Mouse (Mus musculus) heart, embryonic 15.5 days (tissue): ENCODE measurements around the gene Syk. TPM values are rescaled to one million over a fixed set of nuclear protein-coding genes. Genes with fewer than 3 reads are reported as not detected.

Source experiments
- ATAC-seq: fragments of 200-750 bp; cut with Nextera tagmentation; replicated peaks from 2 replicates; pipeline ENCODE4 v1.8.0; 2017; ENCODE audit warnings: low read depth, moderate TSS enrichment; ENCODE audit not compliant: insufficient number of reproducible peaks, insufficient read depth, low FRiP score
- H3K27ac ChIP-seq: fragments of 300-500 bp; sonication (generic); 2 replicates; pipeline ENCODE4 v1.5.1; 2015; ENCODE audit warnings: mild to moderate bottlenecking, inconsistent platforms
- H3K27me3 ChIP-seq: fragments of 300-500 bp; sonication (generic); 2 replicates; pipeline ENCODE4 v1.6.1; 2015; ENCODE audit warnings: inconsistent platforms
- H3K36me3 ChIP-seq: fragments of 300-500 bp; sonication (generic); 2 replicates; pipeline ENCODE4 v1.6.1; 2015; ENCODE audit warnings: mild to moderate bottlenecking, inconsistent platforms
- H3K4me1 ChIP-seq: fragments of 300-500 bp; sonication (generic); replicated peaks from 2 replicates; pipeline ENCODE4 v1.6.1; 2015; ENCODE audit warnings: inconsistent platforms
- H3K4me2 ChIP-seq: fragments of 300-500 bp; sonication (generic); 2 replicates; pipeline ENCODE4 v1.6.1; 2015; ENCODE audit warnings: inconsistent platforms, mild to moderate bottlenecking, moderate library complexity
- H3K4me3 ChIP-seq: fragments of 300-500 bp; sonication (generic); 2 replicates; pipeline ENCODE4 v1.5.1; 2015; ENCODE audit warnings: mild to moderate bottlenecking, inconsistent platforms
- H3K9ac ChIP-seq: fragments of 300-500 bp; sonication (generic); 2 replicates; pipeline ENCODE4 v1.6.1; 2015; ENCODE audit warnings: mild to moderate bottlenecking, inconsistent platforms
- H3K9me3 ChIP-seq: fragments of 300-500 bp; sonication (generic); replicated peaks from 2 replicates; pipeline ENCODE4 v1.6.1; 2016; ENCODE audit warnings: inconsistent platforms
- WGBS: fragments of 180-500 bp; shearing (Covaris S2); methylation state at CpG from one replicate; pipeline ENCODE4 v1.1.7; 2015; ENCODE audit warnings: mixed read lengths; 5-methylcytosine and 5-hydroxymethylcytosine counted together
- polyA plus RNA-seq: library from polyadenylated mRNA; unstranded; fragments of >200 nt; fragmentation: Nextera tagmentation; extraction: Ambion mirVana; gene quantifications from 2 replicates; pipeline ENCODE4 v1.2.1, GENCODE M21; 2015

Syk gene
- polyA plus RNA-seq, 1 experiment from 2014 or later, result 6.8 TPM

GRCm38 (mm10) chr13:52582506-52582877 is 481 bp upstream of the Syk start:
- Histone ChIP-seq H3K4me1 (peaks cover 16% of the 10 kb centered on the region), H3K9me3 (no peaks in the 10 kb centered on the region), H3K36me3 (no peaks in the 10 kb centered on the region), H3K4me3 (peak overlapping the region; percentile 70), H3K4me2 (peak overlapping the region; percentile 93), H3K9ac (peak overlapping the region; percentile 75; the same call in 1 of the 2 replicates), H3K27ac (peak overlapping the region; percentile 73), H3K27me3 (no peaks in the 10 kb centered on the region)
- 24% methylated on average over 9 of the region's 9 CpGs for WGBS
- peak; percentile 26; the same call in 1 of the 2 replicates for ATAC-seq

GRCm38 (mm10) chr13:52583943-52584562 is 1.1 kb downstream of the Syk start:
- 19% methylated on average over 13 of the region's 13 CpGs for WGBS
- Histone ChIP-seq H3K36me3 (no peaks in the 10 kb centered on the region), H3K4me1 (peaks cover 3% of the 10 kb centered on the region; the same call in 1 of the 2 replicates), H3K9ac (no peak overlapping the region), H3K27me3 (no peaks in the 10 kb centered on the region), H3K27ac (peak overlapping the region; percentile 73; the same call in 1 of the 2 replicates), H3K4me3 (peak overlapping the region; percentile 70), H3K4me2 (peak overlapping the region; percentile 93), H3K9me3 (no peaks in the 10 kb centered on the region)
- ATAC-seq, result no peak

- H3K27me3 ChIP-seq, result no peaks in the 10 kb centered on the region
- H3K9me3 ChIP-seq, result no peaks in the 10 kb centered on the region
- ATAC-seq, result no peak
- H3K36me3 ChIP-seq, result no peaks in the 10 kb centered on the region
- H3K4me2 ChIP-seq, result peak overlapping the region; percentile 55
- H3K4me3 ChIP-seq, result peak overlapping the region; percentile 33
- peak overlapping the region; percentile 56 for H3K27ac ChIP-seq
- H3K9ac ChIP-seq, result no peak overlapping the region
- 39% methylated on average over 17 of the region's 17 CpGs for WGBS
- H3K4me1 ChIP-seq, result peaks cover 3% of the 10 kb centered on the region; the same call in 1 of the 2 replicates
Observed at GRCm38 (mm10) chr13:52584654-52585455, 1.9 kb downstream of the Syk start.

GRCm38 (mm10) chr13:52587761-52588160 is 4.8 kb downstream of the Syk start:
- Histone ChIP-seq H3K27ac (no peak overlapping the region), H3K4me3 (no peak overlapping the region)
- WGBS, result 83% methylated on average over 4 of the region's 4 CpGs

GRCm38 (mm10) chr13:52589043-52589442 is 6.1 kb downstream of the Syk start:
- no peaks in the 10 kb centered on the region for H3K36me3 ChIP-seq
- H3K4me3 ChIP-seq, result no peak overlapping the region
- no peaks in the 10 kb centered on the region for H3K9me3 ChIP-seq
- no peak overlapping the region for H3K27ac ChIP-seq
- no peak overlapping the region for H3K9ac ChIP-seq
- ATAC-seq, result no peak
- H3K4me2 ChIP-seq, result no peak overlapping the region
- no peaks in the 10 kb centered on the region for H3K27me3 ChIP-seq
- 84% methylated on average over 4 of the region's 4 CpGs for WGBS
- H3K4me1 ChIP-seq, result no peaks in the 10 kb centered on the region; the same call in 1 of the 2 replicates

More at GRCm38 (mm10) chr13:52587761-52588160, 4.8 kb downstream of the Syk start:
- Histone ChIP-seq H3K9me3 (no peaks in the 10 kb centered on the region), H3K4me2 (no peak overlapping the region), H3K36me3 (no peaks in the 10 kb centered on the region), H3K27me3 (no peaks in the 10 kb centered on the region), H3K4me1 (peaks cover under 1% of the 10 kb centered on the region; the same call in 1 of the 2 replicates), H3K9ac (no peak overlapping the region)
- ATAC-seq, result no peak

- Histone ChIP-seq H3K4me1 (no peaks in the 10 kb centered on the region), H3K27ac (no peak overlapping the region), H3K9me3 (no peaks in the 10 kb centered on the region), H3K36me3 (no peaks in the 10 kb centered on the region), H3K4me3 (no peak overlapping the region), H3K27me3 (no peaks in the 10 kb centered on the region), H3K4me2 (no peak overlapping the region), H3K9ac (no peak overlapping the region)
- WGBS, result 94% methylated on average over 4 of the region's 4 CpGs
- no peak for ATAC-seq
Observed at GRCm38 (mm10) chr13:52591831-52592230, 8.9 kb downstream of the Syk start.

GRCm38 (mm10) chr13:52596692-52597091 is 13.7 kb downstream of the Syk start:
- Histone ChIP-seq H3K4me2 (no peak overlapping the region), H3K4me3 (peak overlapping the region; percentile 17; the same call in 1 of the 2 replicates), H3K27ac (no peak overlapping the region), H3K9me3 (no peaks in the 10 kb centered on the region), H3K4me1 (no peaks in the 10 kb centered on the region), H3K9ac (no peak overlapping the region), H3K36me3 (no peaks in the 10 kb centered on the region), H3K27me3 (no peaks in the 10 kb centered on the region)
- no peak for ATAC-seq
- 69% methylated on average over 5 of the region's 5 CpGs for WGBS

- Histone ChIP-seq H3K27ac (no peak overlapping the region), H3K9me3 (no peaks in the 10 kb centered on the region), H3K4me1 (peaks cover under 1% of the 10 kb centered on the region; the same call in 1 of the 2 replicates), H3K36me3 (no peaks in the 10 kb centered on the region), H3K4me3 (peak overlapping the region; percentile 17; the same call in 1 of the 2 replicates), H3K9ac (no peak overlapping the region), H3K4me2 (no peak overlapping the region), H3K27me3 (no peaks in the 10 kb centered on the region)
- WGBS, result 71% methylated on average over 11 of the region's 11 CpGs
- no peak for ATAC-seq
Observed at GRCm38 (mm10) chr13:52597092-52597678, 14.2 kb downstream of the Syk start.

- H3K9ac ChIP-seq, result no peak overlapping the region
- H3K36me3 ChIP-seq, result no peaks in the 10 kb centered on the region
- H3K9me3 ChIP-seq, result no peaks in the 10 kb centered on the region
- no peak for ATAC-seq
- no peak overlapping the region for H3K4me2 ChIP-seq
- H3K27ac ChIP-seq, result no peak overlapping the region
- H3K27me3 ChIP-seq, result no peaks in the 10 kb centered on the region
- H3K4me1 ChIP-seq, result peaks cover 11% of the 10 kb centered on the region
- no peak overlapping the region for H3K4me3 ChIP-seq
- WGBS, result 53% methylated on average over 3 of the region's 3 CpGs
Observed at GRCm38 (mm10) chr13:52598233-52598632, 15.3 kb downstream of the Syk start.

- Histone ChIP-seq H3K27ac (no peak overlapping the region), H3K4me3 (no peak overlapping the region), H3K4me1 (peaks cover 13% of the 10 kb centered on the region), H3K9ac (no peak overlapping the region), H3K9me3 (no peaks in the 10 kb centered on the region), H3K36me3 (no peaks in the 10 kb centered on the region), H3K27me3 (no peaks in the 10 kb centered on the region), H3K4me2 (no peak overlapping the region)
- 52% methylated on average over 4 of the region's 4 CpGs for WGBS
- no peak for ATAC-seq
Observed at GRCm38 (mm10) chr13:52600015-52600643, 17.2 kb downstream of the Syk start.

- no peak for ATAC-seq
- Histone ChIP-seq H3K36me3 (no peaks in the 10 kb centered on the region), H3K4me2 (no peak overlapping the region), H3K27ac (no peak overlapping the region), H3K4me1 (peaks cover 13% of the 10 kb centered on the region), H3K4me3 (no peak overlapping the region), H3K9ac (no peak overlapping the region), H3K9me3 (no peaks in the 10 kb centered on the region), H3K27me3 (no peaks in the 10 kb centered on the region)
- 20% methylated on average over 4 of the region's 4 CpGs for WGBS
Observed at GRCm38 (mm10) chr13:52602752-52603151, 19.8 kb downstream of the Syk start.
